In genomic region chr8:105286907-105287306, GRCm38 (mm10) we compare ENCODE assay signal across 15 mouse cellular contexts. TPM values are rescaled to one million over a fixed set of nuclear protein-coding genes. Genes with fewer than 3 reads are reported as not detected.
DNase-seq lines count a peak whose midpoint lies in the region; ATAC-seq and TF ChIP-seq lines count a peak whose summit lies in the region.
"Had no signal": no experiment of that assay in that cellular context is flagged by ENCODE, and none has a peak within 500 bp of the region (broad histone marks: within the 10 kb centered on the region; RNA-seq: fewer than 3 reads in every experiment).

No protein-coding gene starts in this region.

- H3K4me2 ChIP-seq in midbrain, embryonic 13.5 days (replicated peaks): peak overlapping the region; percentile 81
- no peak overlapping the region for H3K4me2 ChIP-seq in midbrain, embryonic 11.5 days
- peak overlapping the region; percentile 66 for H3K4me2 ChIP-seq in hindbrain, embryonic 14.5 days (replicated peaks)
- peak overlapping the region; percentile 87 for H3K4me2 ChIP-seq in myocyte (ENCODE audit: low read depth)
- H3K4me2 ChIP-seq: embryonic facial prominence, embryonic 12.5 days; limb, embryonic 13.5 days had no signal

- 82% methylated on average over 4 of the region's 4 CpGs for WGBS in midbrain, embryonic 13.5 days
- 87% methylated on average over 4 of the region's 4 CpGs for WGBS in midbrain, embryonic 11.5 days
- WGBS in hindbrain, embryonic 14.5 days: 86% methylated on average over 4 of the region's 4 CpGs

- peak overlapping the region; percentile 56 for H3K4me3 ChIP-seq in midbrain, embryonic 13.5 days (replicated peaks)
- no peak overlapping the region for H3K4me3 ChIP-seq in midbrain, embryonic 11.5 days (ENCODE audit: low read depth, low read length)
- H3K4me3 ChIP-seq in MEL (ENCODE audit: control insufficient read depth in 1 of 2, insufficient read depth in 1 of 2, low read depth in 2 of 2, low read length in 2 of 2) (no peak overlapping the region), myocyte (no peak overlapping the region)
- peak overlapping the region; percentile 11 for H3K4me3 ChIP-seq in hindbrain, embryonic 14.5 days (replicated peaks; ENCODE audit: low read length)
- H3K4me3 ChIP-seq: embryonic facial prominence, embryonic 12.5 days; heart, adult 2 months; limb, embryonic 13.5 days had no signal

- TF ChIP-seq EP300 in MEL (IDR thresholded peaks at IDR 0.05; ENCODE audit: low read depth in 1 of 2, low read length in 2 of 2): no peak

- peaks cover 3% of the 10 kb centered on the region for H3K79me2 ChIP-seq in MEL (ENCODE audit: control insufficient read depth, insufficient read depth, low read length, poor library complexity)
- H3K79me2 ChIP-seq in myocyte (ENCODE audit: control insufficient read depth, insufficient read depth): peaks cover 23% of the 10 kb centered on the region

- ATAC-seq in midbrain, embryonic 13.5 days: no peak
- no peak for ATAC-seq in midbrain, embryonic 11.5 days (ENCODE audit: low FRiP score)
- no peak for ATAC-seq in hindbrain, embryonic 14.5 days (ENCODE audit: low FRiP score)
- ATAC-seq: intestine, embryonic 16.5 days had no signal

- H3K27me3 ChIP-seq in midbrain, embryonic 13.5 days: peaks cover 12% of the 10 kb centered on the region
- peaks cover 15% of the 10 kb centered on the region for H3K27me3 ChIP-seq in midbrain, embryonic 11.5 days (ENCODE audit: control insufficient read depth, insufficient read depth, low read length)
- H3K27me3 ChIP-seq in MEL (ENCODE audit: control insufficient read depth in 1 of 2, insufficient read depth in 2 of 2, low read length in 2 of 2): no peaks in the 10 kb centered on the region
- H3K27me3 ChIP-seq in hindbrain, embryonic 14.5 days (ENCODE audit: control insufficient read depth, insufficient read depth, low read length): 0 out of 2 replicates have a peak, but pooled peaks cover 8% of the 10 kb centered on the region
- H3K27me3 ChIP-seq in myocyte (ENCODE audit: control insufficient read depth, insufficient read depth, insufficient read length): no peaks in the 10 kb centered on the region

- H3K27ac ChIP-seq in midbrain, embryonic 13.5 days: no peak overlapping the region
- no peak overlapping the region for H3K27ac ChIP-seq in midbrain, embryonic 11.5 days (ENCODE audit: low read depth, low read length)
- H3K27ac ChIP-seq in MEL (ENCODE audit: control insufficient read depth, low read depth, low read length): no peak overlapping the region
- H3K27ac ChIP-seq in hindbrain, embryonic 14.5 days: no peak overlapping the region
- H3K27ac ChIP-seq: embryonic facial prominence, embryonic 12.5 days; heart, adult 2 months; kidney, postnatal 0 days; limb, embryonic 13.5 days had no signal

- no peak overlapping the region for H3ac ChIP-seq in myocyte (ENCODE audit: control insufficient read depth, insufficient read length)

- H3K36me3 ChIP-seq in midbrain, embryonic 13.5 days: peaks cover 40% of the 10 kb centered on the region
- peaks cover 3% of the 10 kb centered on the region; the same call in 1 of the 2 replicates for H3K36me3 ChIP-seq in midbrain, embryonic 11.5 days (ENCODE audit: control insufficient read depth, insufficient read depth, low read length)
- H3K36me3 ChIP-seq in MEL (ENCODE audit: control insufficient read depth in 1 of 2, insufficient read depth in 2 of 2, low read length in 2 of 2) (peaks cover 0 to 18% of the 10 kb centered on the region in 2 experiments; a peak in 2 of 4 replicates), myocyte (ENCODE audit: control insufficient read depth, insufficient read depth) (peaks cover 1% of the 10 kb centered on the region)
- H3K36me3 ChIP-seq in hindbrain, embryonic 14.5 days (replicated peaks; ENCODE audit: control insufficient read depth, insufficient read depth): peaks cover 38% of the 10 kb centered on the region

- no peak for TF ChIP-seq POLR2A in MEL (IDR thresholded peaks at IDR 0.05; ENCODE audit: control insufficient read depth in 1 of 2, insufficient read depth in 1 of 2, low read depth in 1 of 2, low read length in 2 of 2, poor library complexity in 1 of 2)
- no peak for TF ChIP-seq POLR2A in myocyte (IDR thresholded peaks at IDR 0.05; ENCODE audit: insufficient read length, low read depth)

- TF ChIP-seq RAD21 in MEL (IDR thresholded peaks at IDR 0.05; ENCODE audit: low read depth, low read length): peak; percentile 67

- no peaks in the 10 kb centered on the region for H3K9me3 ChIP-seq in midbrain, embryonic 13.5 days
- H3K9me3 ChIP-seq in midbrain, embryonic 11.5 days (ENCODE audit: control insufficient read depth, low read length): no peaks in the 10 kb centered on the region
- H3K9me3 ChIP-seq in MEL (replicated peaks; ENCODE audit: insufficient read depth, low read length): no peaks in the 10 kb centered on the region
- H3K9me3 ChIP-seq in hindbrain, embryonic 14.5 days (ENCODE audit: control insufficient read depth, low read length): no peaks in the 10 kb centered on the region
- H3K9me3 ChIP-seq: embryonic facial prominence, embryonic 12.5 days; limb, embryonic 13.5 days had no signal

- no peak for DNase-seq in midbrain, embryonic 11.5 days (ENCODE audit: low spot score, missing footprints)
- peak; percentile 59 for DNase-seq in MEL (ENCODE audit: low read depth, low spot score)
- DNase-seq in hindbrain, embryonic 14.5 days (ENCODE audit: low spot score): no peak
- DNase-seq in right cerebral cortex, postnatal 36 days (ENCODE audit: low spot score in 2 of 2): no peak
- DNase-seq in cerebellum, postnatal 25 days: no peak
- no peak for DNase-seq in B cell, adult 2 months
- DNase-seq: cerebellum, adult 11 months; heart, adult 2 months; lung, postnatal 36 days had no signal

- peaks cover 57% of the 10 kb centered on the region for H3K4me1 ChIP-seq in midbrain, embryonic 13.5 days (replicated peaks)
- peaks cover 22% of the 10 kb centered on the region for H3K4me1 ChIP-seq in midbrain, embryonic 11.5 days (ENCODE audit: control insufficient read depth, insufficient read depth, low read length)
- peaks cover 8 to 34% of the 10 kb centered on the region in 2 experiments for H3K4me1 ChIP-seq in MEL (ENCODE audit: control insufficient read depth in 1 of 2, insufficient read depth in 2 of 2, low read length in 2 of 2)
- H3K4me1 ChIP-seq in hindbrain, embryonic 14.5 days (replicated peaks; ENCODE audit: control insufficient read depth, insufficient read depth, low read length): peaks cover 42% of the 10 kb centered on the region

- TF ChIP-seq CTCF in MEL (IDR thresholded peaks at IDR 0.05 in 2 of 3, conservative IDR thresholded peaks at IDR 0.05 in 1 of 3; ENCODE audit: control insufficient read depth in 1 of 3, insufficient read depth in 1 of 3, low read depth in 2 of 3, low read length in 3 of 3, poor library complexity in 1 of 3, severe bottlenecking in 1 of 3): peak in 2 of 3 experiments; percentile 10 to 63; a peak in 2 of 6 replicates

- no peak overlapping the region for H3K9ac ChIP-seq in midbrain, embryonic 13.5 days (replicated peaks)
- no peak overlapping the region for H3K9ac ChIP-seq in midbrain, embryonic 11.5 days (ENCODE audit: low read length)
- no peak overlapping the region for H3K9ac ChIP-seq in MEL (ENCODE audit: control insufficient read depth, low read depth, low read length, poor library complexity, severe bottlenecking)
- H3K9ac ChIP-seq in hindbrain, embryonic 14.5 days: peak overlapping the region; percentile 20; the same call in 1 of the 2 replicates
- H3K9ac ChIP-seq: embryonic facial prominence, embryonic 12.5 days; limb, embryonic 13.5 days had no signal

RNA-seq across cellular contexts. Expression of gene 4931428F04Rik, which starts 2.8 kb away (rescaled TPM):
- 106 and 107 TPM in 2 replicates for polyA plus RNA-seq in midbrain, embryonic 13.5 days (2015; fragmentation: Nextera tagmentation; extraction: Ambion mirVana)
- 34.2 and 34.4 TPM in 2 replicates for polyA plus RNA-seq in midbrain, embryonic 11.5 days (2014; fragmentation: Nextera tagmentation; extraction: Ambion mirVana)
- total RNA-seq in MEL (2012; rRNA removed): 5.6 and 8.2 TPM in 2 replicates
- polyA plus RNA-seq in MEL (2012; ENCODE audit: insufficient read depth in 1 of 2, insufficient read length in 2 of 2, low read depth in 1 of 2, low replicate concordance in 2 of 2, missing spikeins in 1 of 2) (10 to 100 TPM in 1 of 2 experiments, not detected in 1; 13.0 TPM), myocyte (2012; fragmentation: generic; extraction: Trizol) (6.2 TPM)
- polyA plus RNA-seq in hindbrain, embryonic 14.5 days (2014; fragmentation: Nextera tagmentation; extraction: Ambion mirVana): 101 and 120 TPM in 2 replicates

RNA-seq across cellular contexts. Expression of gene Exoc3l, which starts 9.0 kb away (rescaled TPM):
- 10.4 and 11.7 TPM in 2 replicates for polyA plus RNA-seq in midbrain, embryonic 13.5 days (2015; fragmentation: Nextera tagmentation; extraction: Ambion mirVana)
- 6.4 and 8.6 TPM in 2 replicates for polyA plus RNA-seq in midbrain, embryonic 11.5 days (2014; fragmentation: Nextera tagmentation; extraction: Ambion mirVana)
- total RNA-seq in MEL (2012; rRNA removed): 0.56 and 0.69 TPM in 2 replicates
- polyA plus RNA-seq in MEL (2012; ENCODE audit: insufficient read depth in 1 of 2, insufficient read length in 2 of 2, low read depth in 1 of 2, low replicate concordance in 2 of 2, missing spikeins in 1 of 2) (1 to 10 TPM in 1 of 2 experiments, not detected in 1; 2.0 TPM), myocyte (2012; fragmentation: generic; extraction: Trizol) (23.4 TPM)
- polyA plus RNA-seq in hindbrain, embryonic 14.5 days (2014; fragmentation: Nextera tagmentation; extraction: Ambion mirVana): 9.5 and 12.2 TPM in 2 replicates

RNA-seq across cellular contexts. Expression of gene E2f4, which starts 10.6 kb away (rescaled TPM):
- polyA plus RNA-seq in midbrain, embryonic 13.5 days (2015; fragmentation: Nextera tagmentation; extraction: Ambion mirVana): 51.1 and 57.5 TPM in 2 replicates
- 94.9 and 101 TPM in 2 replicates for polyA plus RNA-seq in midbrain, embryonic 11.5 days (2014; fragmentation: Nextera tagmentation; extraction: Ambion mirVana)
- total RNA-seq in MEL (2012; rRNA removed): 95.9 and 98.5 TPM in 2 replicates
- 100 to 1,000 TPM in 1 of 2 experiments, 10 to 100 TPM in 1; 97.9 to 313 TPM for polyA plus RNA-seq in MEL (2012; ENCODE audit: insufficient read depth in 1 of 2, insufficient read length in 2 of 2, low read depth in 1 of 2, low replicate concordance in 2 of 2, missing spikeins in 1 of 2)
- 43.5 and 48.2 TPM in 2 replicates for polyA plus RNA-seq in hindbrain, embryonic 14.5 days (2014; fragmentation: Nextera tagmentation; extraction: Ambion mirVana)
- 59.7 TPM for polyA plus RNA-seq in myocyte (2012; fragmentation: generic; extraction: Trizol)

RNA-seq across cellular contexts. Expression of gene Nol3, which starts 11.0 kb away (rescaled TPM):
- 3.1 and 4.3 TPM in 2 replicates for polyA plus RNA-seq in midbrain, embryonic 13.5 days (2015; fragmentation: Nextera tagmentation; extraction: Ambion mirVana)
- 2.0 and 3.2 TPM in 2 replicates for polyA plus RNA-seq in midbrain, embryonic 11.5 days (2014; fragmentation: Nextera tagmentation; extraction: Ambion mirVana)
- 0.69 and 0.89 TPM in 2 replicates for total RNA-seq in MEL (2012; rRNA removed)
- under 1 TPM in 1 of 2 experiments, not detected in 1; 0.63 TPM for polyA plus RNA-seq in MEL (2012; ENCODE audit: insufficient read depth in 1 of 2, insufficient read length in 2 of 2, low read depth in 1 of 2, low replicate concordance in 2 of 2, missing spikeins in 1 of 2)
- 4.0 and 4.3 TPM in 2 replicates for polyA plus RNA-seq in hindbrain, embryonic 14.5 days (2014; fragmentation: Nextera tagmentation; extraction: Ambion mirVana)
- 23.2 TPM for polyA plus RNA-seq in myocyte (2012; fragmentation: generic; extraction: Trizol)

RNA-seq across cellular contexts. Expression of gene Hsf4, which starts 17.3 kb away (rescaled TPM):
- 0.17 and 0.38 TPM in 2 replicates for polyA plus RNA-seq in midbrain, embryonic 13.5 days (2015; fragmentation: Nextera tagmentation; extraction: Ambion mirVana)
- not detected in 2 replicates for polyA plus RNA-seq in midbrain, embryonic 11.5 days (2014; fragmentation: Nextera tagmentation; extraction: Ambion mirVana)
- total RNA-seq in MEL (2012; rRNA removed): 1.4 and 1.7 TPM in 2 replicates
- polyA plus RNA-seq in MEL (2012; ENCODE audit: insufficient read depth in 1 of 2, insufficient read length in 2 of 2, low read depth in 1 of 2, low replicate concordance in 2 of 2, missing spikeins in 1 of 2): 1 to 10 TPM in 1 of 2 experiments, not detected in 1; 7.1 TPM
- 0.63 and 0.79 TPM in 2 replicates for polyA plus RNA-seq in hindbrain, embryonic 14.5 days (2014; fragmentation: Nextera tagmentation; extraction: Ambion mirVana)
- 5.8 TPM for polyA plus RNA-seq in myocyte (2012; fragmentation: generic; extraction: Trizol)

Comparison
In these comparisons a context has a peak if more than half of its experiments do, and no peak if none do; other contexts are left out.
1. H3K4me3 ChIP-seq: peak in midbrain, embryonic 13.5 days (single experiment) and hindbrain, embryonic 14.5 days (single experiment); none in midbrain, embryonic 11.5 days (single experiment), MEL (0 of 2) and myocyte (single experiment).